Mouse (Mus musculus): ENCODE data around the gene Gm21860. TPM values are rescaled to one million over a fixed set of nuclear protein-coding genes. Genes with fewer than 3 reads are reported as not detected.
A peak's percentile ranks its signal among the peaks of the same experiment; 100 is the strongest.
"Not testable (repeated sequence)": the region's sequence is repeated elsewhere in the genome, so short reads cannot be mapped to it uniquely, and the experiment has no call there.

Gene Gm21860
- total and polyA plus RNA-seq, 3 experiments, result not detected

- H3K36me3 ChIP-seq (ENCODE audit: control insufficient read depth in 1 of 2, insufficient read depth in 2 of 2, low read length in 2 of 2); H3K9me3 ChIP-seq (replicated peaks; ENCODE audit: insufficient read depth, low read length); H3K9ac ChIP-seq (ENCODE audit: control insufficient read depth, low read depth, low read length, poor library complexity, severe bottlenecking); H3K79me2 ChIP-seq (ENCODE audit: control insufficient read depth, insufficient read depth, low read length, poor library complexity); H3K4me1 ChIP-seq (ENCODE audit: control insufficient read depth in 1 of 2, insufficient read depth in 2 of 2, low read length in 2 of 2); H3K27ac ChIP-seq (ENCODE audit: control insufficient read depth, low read depth, low read length); H3K27me3 ChIP-seq (ENCODE audit: control insufficient read depth in 1 of 2, insufficient read depth in 2 of 2, low read length in 2 of 2); H3K4me3 ChIP-seq (ENCODE audit: control insufficient read depth in 1 of 2, insufficient read depth in 1 of 2, low read depth in 2 of 2, low read length in 2 of 2): not testable (repeated sequence)
- DNase-seq (ENCODE audit: low read depth, low spot score), result peak; percentile 83
These were observed 15.0 kb downstream of the Gm21860 start for GRCm38 (mm10) chrY:90739531-90740012.

DNA sequence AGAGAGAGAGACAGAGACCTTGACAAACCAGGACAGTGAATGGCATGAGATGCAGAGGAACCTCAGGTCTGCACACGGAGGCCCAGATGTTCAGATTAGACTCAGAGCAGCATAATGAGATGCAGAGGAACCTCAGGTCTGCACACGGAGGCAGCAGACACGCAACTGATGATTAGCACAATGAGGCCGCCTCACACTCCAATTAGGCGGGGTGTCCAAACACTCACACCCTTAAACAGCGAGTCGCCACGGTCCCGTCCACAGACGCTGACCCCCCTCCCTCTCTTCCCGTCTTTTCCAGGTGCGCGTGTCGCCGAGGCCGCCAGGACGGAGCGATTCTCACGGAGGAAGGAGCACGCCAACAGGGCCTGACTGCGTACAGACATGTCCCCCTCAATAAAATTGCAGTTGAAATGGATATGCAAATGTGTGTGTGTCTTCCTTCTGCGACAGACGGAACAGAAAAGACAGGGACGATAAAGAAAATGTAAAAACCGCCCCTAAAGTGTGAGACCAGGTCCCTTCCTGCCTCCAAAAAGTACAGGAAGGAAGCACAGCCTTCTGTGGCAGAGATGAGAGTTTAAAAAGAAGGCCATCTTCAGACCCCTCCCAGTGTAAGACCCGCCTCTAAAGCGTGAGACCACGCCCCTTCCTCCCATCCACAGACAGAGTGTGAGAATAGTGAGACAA lies 15.6 kb downstream of the Gm21860 start:
- H3K9ac ChIP-seq (ENCODE audit: control insufficient read depth, low read depth, low read length, poor library complexity, severe bottlenecking); H3K4me1 ChIP-seq (ENCODE audit: control insufficient read depth in 1 of 2, insufficient read depth in 2 of 2, low read length in 2 of 2); H3K36me3 ChIP-seq (ENCODE audit: control insufficient read depth in 1 of 2, insufficient read depth in 2 of 2, low read length in 2 of 2); H3K9me3 ChIP-seq (replicated peaks; ENCODE audit: insufficient read depth, low read length); H3K4me3 ChIP-seq (ENCODE audit: control insufficient read depth in 1 of 2, insufficient read depth in 1 of 2, low read depth in 2 of 2, low read length in 2 of 2); H3K27ac ChIP-seq (ENCODE audit: control insufficient read depth, low read depth, low read length); H3K79me2 ChIP-seq (ENCODE audit: control insufficient read depth, insufficient read depth, low read length, poor library complexity); H3K27me3 ChIP-seq (ENCODE audit: control insufficient read depth in 1 of 2, insufficient read depth in 2 of 2, low read length in 2 of 2): not testable (repeated sequence)
- DNase-seq (ENCODE audit: low read depth, low spot score), result peak; percentile 79

- Histone ChIP-seq H3K27me3 (ENCODE audit: control insufficient read depth in 1 of 2, insufficient read depth in 2 of 2, low read length in 2 of 2) (no peaks in the 10 kb centered on the region), H3K36me3 (ENCODE audit: control insufficient read depth in 1 of 2, insufficient read depth in 2 of 2, low read length in 2 of 2) (no peaks in the 10 kb centered on the region), H3K27ac (ENCODE audit: control insufficient read depth, low read depth, low read length) (no peak overlapping the region), H3K9ac (ENCODE audit: control insufficient read depth, low read depth, low read length, poor library complexity, severe bottlenecking) (no peak overlapping the region), H3K79me2 (ENCODE audit: control insufficient read depth, insufficient read depth, low read length, poor library complexity) (no peaks in the 10 kb centered on the region), H3K4me1 (ENCODE audit: control insufficient read depth in 1 of 2, insufficient read depth in 2 of 2, low read length in 2 of 2) (no peaks in the 10 kb centered on the region), H3K9me3 (replicated peaks; ENCODE audit: insufficient read depth, low read length) (peaks cover 7% of the 10 kb centered on the region), H3K4me3 (ENCODE audit: control insufficient read depth in 1 of 2, insufficient read depth in 1 of 2, low read depth in 2 of 2, low read length in 2 of 2) (no peak overlapping the region)
- no peak for DNase-seq (ENCODE audit: low read depth, low spot score)
- TF ChIP-seq MYB (IDR thresholded peaks at IDR 0.05; ENCODE audit: low read depth, low read length), result no peak
- TF ChIP-seq UBTF (IDR thresholded peaks at IDR 0.05; ENCODE audit: borderline replicate concordance, insufficient read depth, low read depth, low read length), result no peak
- no peak for TF ChIP-seq ELF1 (IDR thresholded peaks at IDR 0.05; ENCODE audit: low read depth, low read length)
- no peak for TF ChIP-seq NRF1 (IDR thresholded peaks at IDR 0.05; ENCODE audit: insufficient read depth, low read depth, low read length, poor library complexity, severe bottlenecking)
- TF ChIP-seq GABPA (IDR thresholded peaks at IDR 0.05; ENCODE audit: low read depth, low read length), result no peak
- TF ChIP-seq HCFC1 (IDR thresholded peaks at IDR 0.05; ENCODE audit: low read depth, low read length), result no peak
- TF ChIP-seq ZC3H11A (IDR thresholded peaks at IDR 0.05; ENCODE audit: low read depth, low read length), result no peak
These were observed 16.3 kb downstream of the Gm21860 start for GRCm38 (mm10) chrY:90738431-90738680.
